Mouse (Mus musculus) cerebellum, adult 9-10 months (tissue): ENCODE measurements around the gene Gga1.

ENCODE experiments used
- DNase-seq: peaks from one replicate; pipeline ENCODE4 v3.0.0; 2022

Gga1 gene

DNA sequence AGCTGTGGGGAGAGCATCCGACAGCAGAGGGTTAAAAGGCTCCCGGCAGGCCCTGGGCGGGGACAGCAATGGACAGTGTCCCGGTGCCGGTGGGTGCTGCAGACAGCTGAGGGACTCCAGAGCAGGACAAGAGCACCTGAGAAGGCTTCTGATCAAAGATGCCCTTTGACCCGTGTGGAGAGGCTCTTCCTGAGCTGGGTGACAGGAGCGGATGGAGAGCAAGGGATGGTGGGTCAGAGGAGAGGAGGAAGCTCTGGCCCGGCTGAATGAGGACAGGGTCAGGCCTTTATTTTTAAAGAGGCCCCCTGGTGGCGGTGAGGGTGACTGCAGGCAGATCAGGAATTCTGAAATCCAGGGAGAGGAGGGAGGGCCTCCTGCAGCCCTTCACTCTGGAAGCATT is 65.7 kb downstream of the Gga1 start:
- peak; percentile 92 for DNase-seq
